Mouse (Mus musculus) megakaryocyte-erythroid progenitor cell, adult 5 weeks (primary cell): Measurements from ENCODE around the gene Frzb. TPM values are rescaled to one million over a fixed set of nuclear protein-coding genes. Genes with fewer than 3 reads are reported as not detected.

ENCODE experiments used
- polyA plus RNA-seq: library from polyadenylated mRNA; stranded (reverse); fragments of >175 nt; gene quantifications from 2 replicates; pipeline ENCODE4 v1.2.3, GENCODE M21; 2012

The Frzb gene
- 0.03 and 0.05 TPM in 2 replicates for polyA plus RNA-seq

GRCm38 (mm10) chr2:80447291-80447791 lies at the start of gene Frzb:
TSS of gene Frzb (minus strand) at chr2:80447625.

Other genes starting within 250 kb of the Frzb start
- not detected in 2 replicates for gene Prdx6b, start 155.2 kb downstream of the Frzb start, polyA plus RNA-seq
- gene Dnajc10, start 132.2 kb downstream of the Frzb start, polyA plus RNA-seq: 33.2 and 40.4 TPM in 2 replicates
- gene Nckap1, start 133.8 kb upstream of the Frzb start, polyA plus RNA-seq: 0.89 and 1.6 TPM in 2 replicates
- gene Dusp19, start 169.4 kb upstream of the Frzb start, polyA plus RNA-seq: 0.34 and 0.52 TPM in 2 replicates
- 0.97 and 1.6 TPM in 2 replicates for gene Nup35, start 169.6 kb upstream of the Frzb start, polyA plus RNA-seq